Mouse (Mus musculus): Measurements from ENCODE around the gene Cald1. TPM values are rescaled to one million over a fixed set of nuclear protein-coding genes. Genes with fewer than 3 reads are reported as not detected.

Cald1 gene
- polyA plus RNA-seq, 1 experiment from 2014 or later, result 233 TPM

GRCm38 (mm10) chr6:34729449-34730151, 131.3 kb downstream of the Cald1 start:
- no peak for TF ChIP-seq CTCF (IDR thresholded peaks at IDR 0.05; ENCODE audit: low read depth)
- DNase-seq (ENCODE audit: low spot score) (peak; percentile 64), ATAC-seq (replicated peaks; ENCODE audit: low FRiP score, low read depth) (0 out of 2 replicates have a peak, but pooled peaks have one; percentile 21)
- Histone ChIP-seq H3K4me1 (replicated peaks; ENCODE audit: insufficient read depth, low read length) (peaks cover 12% of the 10 kb centered on the region), H3K4me3 (replicated peaks; ENCODE audit: low read depth, low read length) (no peak overlapping the region), H3K9me3 (replicated peaks; ENCODE audit: low read length) (no peaks in the 10 kb centered on the region), H3K36me3 (ENCODE audit: insufficient read depth, low read length) (no peaks in the 10 kb centered on the region), H3K27ac (0 out of 2 replicates have a peak overlapping the region, but pooled peaks have one; percentile 48), H3K27me3 (ENCODE audit: insufficient read depth, low read length) (no peaks in the 10 kb centered on the region), H3K4me2 (ENCODE audit: low read length) (no peak overlapping the region; the same call in 1 of the 2 replicates), H3K9ac (ENCODE audit: low read depth, low read length) (no peak overlapping the region)
- 21% methylated on average over 8 of the region's 8 CpGs for WGBS

GRCm38 (mm10) chr6:34731007-34731406, 132.7 kb downstream of the Cald1 start:
- WGBS, result 64% methylated on average over 6 of the region's 6 CpGs
- Histone ChIP-seq H3K9ac (ENCODE audit: low read depth, low read length) (no peak overlapping the region), H3K9me3 (replicated peaks; ENCODE audit: low read length) (no peaks in the 10 kb centered on the region), H3K27me3 (ENCODE audit: insufficient read depth, low read length) (no peaks in the 10 kb centered on the region), H3K36me3 (ENCODE audit: insufficient read depth, low read length) (no peaks in the 10 kb centered on the region), H3K4me3 (replicated peaks; ENCODE audit: low read depth, low read length) (no peak overlapping the region), H3K27ac (no peak overlapping the region), H3K4me1 (replicated peaks; ENCODE audit: insufficient read depth, low read length) (peaks cover 12% of the 10 kb centered on the region), H3K4me2 (ENCODE audit: low read length) (no peak overlapping the region)
- DNase-seq (ENCODE audit: low spot score) (no peak), ATAC-seq (replicated peaks; ENCODE audit: low FRiP score, low read depth) (no peak)
- no peak for TF ChIP-seq CTCF (IDR thresholded peaks at IDR 0.05; ENCODE audit: low read depth)

- Histone ChIP-seq H3K9ac (ENCODE audit: low read depth, low read length) (no peak overlapping the region), H3K4me2 (ENCODE audit: low read length) (no peak overlapping the region), H3K4me3 (replicated peaks; ENCODE audit: low read depth, low read length) (no peak overlapping the region), H3K27me3 (ENCODE audit: insufficient read depth, low read length) (no peaks in the 10 kb centered on the region), H3K9me3 (replicated peaks; ENCODE audit: low read length) (no peaks in the 10 kb centered on the region), H3K27ac (no peak overlapping the region), H3K36me3 (ENCODE audit: insufficient read depth, low read length) (no peaks in the 10 kb centered on the region), H3K4me1 (replicated peaks; ENCODE audit: insufficient read depth, low read length) (peaks cover 12% of the 10 kb centered on the region)
- no peak for TF ChIP-seq CTCF (IDR thresholded peaks at IDR 0.05; ENCODE audit: low read depth)
- ATAC-seq (replicated peaks; ENCODE audit: low FRiP score, low read depth), result no peak
- no peak for DNase-seq (ENCODE audit: low spot score)
- WGBS, result 64% methylated on average over 9 of the region's 9 CpGs
Observed at GRCm38 (mm10) chr6:34731529-34731928, 133.2 kb downstream of the Cald1 start.

- Histone ChIP-seq H3K4me2 (ENCODE audit: low read length) (no peak overlapping the region), H3K9me3 (replicated peaks; ENCODE audit: low read length) (no peaks in the 10 kb centered on the region), H3K4me1 (replicated peaks; ENCODE audit: insufficient read depth, low read length) (peaks cover 2% of the 10 kb centered on the region; the same call in 1 of the 2 replicates), H3K27me3 (ENCODE audit: insufficient read depth, low read length) (no peaks in the 10 kb centered on the region), H3K36me3 (ENCODE audit: insufficient read depth, low read length) (no peaks in the 10 kb centered on the region), H3K27ac (no peak overlapping the region), H3K4me3 (replicated peaks; ENCODE audit: low read depth, low read length) (no peak overlapping the region), H3K9ac (ENCODE audit: low read depth, low read length) (no peak overlapping the region)
- ATAC-seq (replicated peaks; ENCODE audit: low FRiP score, low read depth), result no peak
- no peak for DNase-seq (ENCODE audit: low spot score)
- 75% methylated on average over 13 of the region's 13 CpGs for WGBS
- TF ChIP-seq CTCF (IDR thresholded peaks at IDR 0.05; ENCODE audit: low read depth), result no peak
Observed at GRCm38 (mm10) chr6:34734940-34735695, 136.8 kb downstream of the Cald1 start.

GRCm38 (mm10) chr6:34736934-34737333, 138.6 kb downstream of the Cald1 start:
- Histone ChIP-seq H3K27ac (no peak overlapping the region), H3K4me1 (replicated peaks; ENCODE audit: insufficient read depth, low read length) (no peaks in the 10 kb centered on the region), H3K36me3 (ENCODE audit: insufficient read depth, low read length) (no peaks in the 10 kb centered on the region), H3K4me2 (ENCODE audit: low read length) (no peak overlapping the region), H3K4me3 (replicated peaks; ENCODE audit: low read depth, low read length) (no peak overlapping the region), H3K27me3 (ENCODE audit: insufficient read depth, low read length) (no peaks in the 10 kb centered on the region), H3K9ac (ENCODE audit: low read depth, low read length) (no peak overlapping the region), H3K9me3 (replicated peaks; ENCODE audit: low read length) (no peaks in the 10 kb centered on the region)
- 63% methylated on average over 2 of the region's 2 CpGs for WGBS
- ATAC-seq (replicated peaks; ENCODE audit: low FRiP score, low read depth) (no peak), DNase-seq (ENCODE audit: low spot score) (no peak)
- no peak for TF ChIP-seq CTCF (IDR thresholded peaks at IDR 0.05; ENCODE audit: low read depth)

- H3K9ac ChIP-seq (ENCODE audit: low read depth, low read length), result no peak overlapping the region
- WGBS, result 50% methylated on average over 4 of the region's 4 CpGs
- DNase-seq (ENCODE audit: low spot score) (no peak), ATAC-seq (replicated peaks; ENCODE audit: low FRiP score, low read depth) (no peak)
- H3K36me3 ChIP-seq (ENCODE audit: insufficient read depth, low read length), result 0 out of 2 replicates have a peak, but pooled peaks cover 3% of the 10 kb centered on the region
- TF ChIP-seq CTCF (IDR thresholded peaks at IDR 0.05; ENCODE audit: low read depth), result no peak
- no peaks in the 10 kb centered on the region for H3K9me3 ChIP-seq (replicated peaks; ENCODE audit: low read length)
- H3K4me3 ChIP-seq (replicated peaks; ENCODE audit: low read depth, low read length), result no peak overlapping the region
- H3K27me3 ChIP-seq (ENCODE audit: insufficient read depth, low read length), result no peaks in the 10 kb centered on the region
- no peaks in the 10 kb centered on the region for H3K4me1 ChIP-seq (replicated peaks; ENCODE audit: insufficient read depth, low read length)
- H3K27ac ChIP-seq, result no peak overlapping the region
- no peak overlapping the region for H3K4me2 ChIP-seq (ENCODE audit: low read length)
Observed at GRCm38 (mm10) chr6:34743946-34744345, 145.6 kb downstream of the Cald1 start.
